Mouse (Mus musculus) ES-Bruce4 (cell line): ENCODE data around the gene Rtn4r. TPM values are rescaled to one million over a fixed set of nuclear protein-coding genes. Genes with fewer than 3 reads are reported as not detected.

Experiments
- H3K27ac ChIP-seq: 2 replicates; pipeline ENCODE4 v1.5.1; 2012; ENCODE audit warnings: low read length, inconsistent platforms; ENCODE audit not compliant: insufficient read depth
- H3K27me3 ChIP-seq: 2 replicates; pipeline ENCODE4 v1.6.1; 2012; ENCODE audit warnings: mild to moderate bottlenecking, low read length, inconsistent platforms; ENCODE audit not compliant: control insufficient read depth, poor library complexity, insufficient read depth, severe bottlenecking
- H3K36me3 ChIP-seq: 2 replicates; pipeline ENCODE4 v1.6.1; 2012; ENCODE audit warnings: inconsistent platforms, mild to moderate bottlenecking, low read length, moderate library complexity; ENCODE audit not compliant: control insufficient read depth, poor library complexity, insufficient read depth, severe bottlenecking
- H3K4me1 ChIP-seq: one replicate; pipeline ENCODE4 v1.8.1; 2011; ENCODE audit warnings: low read length; ENCODE audit not compliant: control insufficient read depth, insufficient read depth
- H3K4me3 ChIP-seq: 2 replicates; pipeline ENCODE4 v1.5.1; 2011; ENCODE audit warnings: low read depth, mild to moderate bottlenecking, low read length
- H3K9ac ChIP-seq: 2 replicates; pipeline ENCODE4 v1.6.1; 2012; ENCODE audit warnings: low read depth, mild to moderate bottlenecking, inconsistent platforms; ENCODE audit not compliant: poor library complexity, severe bottlenecking
- H3K9me3 ChIP-seq: replicated peaks from 2 replicates; pipeline ENCODE4 v1.6.1; 2012; ENCODE audit warnings: mild to moderate bottlenecking, low read length, inconsistent platforms; ENCODE audit not compliant: control insufficient read depth, poor library complexity, insufficient read depth, severe bottlenecking
- CTCF ChIP-seq: IDR thresholded peaks from one replicate; pipeline ENCODE4 v1.8.1; 2011; ENCODE audit warnings: low read depth, low read length
- EP300 ChIP-seq: IDR thresholded peaks from 2 replicates; pipeline ENCODE4 v1.6.1; 2011; ENCODE audit warnings: low read depth, low read length; ENCODE audit not compliant: insufficient read depth
- POLR2A ChIP-seq: IDR thresholded peaks from one replicate; pipeline ENCODE4 v1.8.1; 2011; ENCODE audit warnings: low read length; ENCODE audit not compliant: insufficient read depth
- polyA plus RNA-seq: library from polyadenylated mRNA; stranded (reverse); fragments of >200 nt; gene quantifications from 2 replicates; pipeline ENCODE4 v1.2.4, GENCODE M21; 2011; ENCODE audit warnings: low read depth; ENCODE audit not compliant: missing spikeins, insufficient read depth, insufficient read length

The Rtn4r gene
- polyA plus RNA-seq: 2.2 TPM in 2 replicates

DNA sequence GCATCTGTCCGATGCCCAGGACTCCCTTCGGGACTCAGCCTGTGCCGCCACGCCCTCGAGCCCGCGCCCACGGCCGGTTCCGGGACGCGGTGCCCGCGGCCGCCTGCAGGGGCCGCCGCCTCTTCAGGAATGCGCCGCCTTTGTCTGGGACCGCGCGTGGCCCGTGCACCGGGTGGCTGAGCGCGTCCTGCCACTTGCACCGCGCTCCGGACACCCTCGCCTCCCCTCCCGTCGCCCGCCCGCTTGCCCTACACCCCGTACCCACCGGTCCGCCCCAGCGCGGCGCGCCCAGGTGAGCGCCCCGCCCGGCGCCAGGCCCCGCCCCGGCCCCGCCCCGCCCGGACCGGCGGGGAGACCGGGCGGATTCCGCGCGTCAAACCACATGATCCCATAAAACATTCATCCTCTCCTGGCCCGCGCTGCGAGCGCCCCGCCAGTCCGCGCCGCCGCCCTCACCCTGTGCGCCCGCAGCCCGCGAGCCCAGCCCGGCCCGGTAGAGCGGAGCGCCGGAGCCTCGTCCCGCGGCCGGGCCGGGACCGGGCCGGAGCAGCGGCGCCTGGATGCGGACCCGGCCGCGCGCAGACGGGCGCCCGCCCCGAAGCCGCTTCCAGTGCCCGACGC lies at the start of gene Rtn4r:
Rtn4r (plus strand) TSS at position 402 of the 621 bp plus-strand sequence.
- Histone ChIP-seq H3K27ac (no peak within 1 kb of the TSS), H3K9me3 (no peaks in the 10 kb centered on the region), H3K4me1 (no peaks in the 10 kb centered on the region), H3K4me3 (peak within 1 kb of the TSS; percentile 79), H3K27me3 (peaks cover 7% of the 10 kb centered on the region), H3K36me3 (no peaks in the 10 kb centered on the region), H3K9ac (peak within 1 kb of the TSS; percentile 81)
- TF ChIP-seq CTCF: no peak
- no peak for TF ChIP-seq POLR2A
- TF ChIP-seq EP300: no peak

DNA sequence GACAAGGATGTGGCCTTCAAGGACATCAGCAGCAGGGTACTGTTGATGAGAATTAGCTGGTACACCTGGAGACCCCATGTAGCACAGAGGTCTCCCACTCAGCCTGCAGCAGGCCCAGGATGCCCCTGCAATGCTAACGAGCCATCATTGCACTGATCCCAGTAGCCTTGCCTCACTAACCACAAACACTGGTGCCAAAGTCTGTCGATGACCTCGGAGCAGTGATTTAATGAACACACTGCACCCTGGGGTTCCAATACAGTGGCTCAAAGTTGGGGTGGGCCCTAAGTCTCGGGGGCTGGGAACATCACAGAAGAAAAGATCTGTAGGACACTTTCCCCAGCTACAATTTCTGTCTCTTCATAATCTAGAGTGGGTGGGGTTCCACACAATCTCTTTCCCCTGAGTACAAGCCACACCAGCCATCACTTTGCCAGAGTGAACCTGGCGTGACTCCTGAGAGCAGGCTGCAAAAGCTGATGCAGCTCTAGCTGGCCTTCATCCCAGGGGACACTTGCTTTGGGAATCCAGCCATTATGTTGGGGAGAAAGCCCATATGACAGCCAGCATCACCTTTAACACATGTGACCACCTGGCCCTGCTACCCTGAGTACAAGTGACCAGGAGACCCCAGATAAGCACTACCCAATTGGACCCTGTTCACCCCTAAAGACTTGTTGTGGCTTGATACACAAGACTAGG lies 49.0 kb upstream of the Rtn4r start:
- Histone ChIP-seq H3K9ac (no peak overlapping the region), H3K4me3 (no peak overlapping the region), H3K27me3 (no peaks in the 10 kb centered on the region), H3K36me3 (no peaks in the 10 kb centered on the region), H3K27ac (no peak overlapping the region), H3K9me3 (no peaks in the 10 kb centered on the region), H3K4me1 (no peaks in the 10 kb centered on the region)
- TF ChIP-seq POLR2A: no peak
- no peak for TF ChIP-seq CTCF
- TF ChIP-seq EP300: no peak

DNA sequence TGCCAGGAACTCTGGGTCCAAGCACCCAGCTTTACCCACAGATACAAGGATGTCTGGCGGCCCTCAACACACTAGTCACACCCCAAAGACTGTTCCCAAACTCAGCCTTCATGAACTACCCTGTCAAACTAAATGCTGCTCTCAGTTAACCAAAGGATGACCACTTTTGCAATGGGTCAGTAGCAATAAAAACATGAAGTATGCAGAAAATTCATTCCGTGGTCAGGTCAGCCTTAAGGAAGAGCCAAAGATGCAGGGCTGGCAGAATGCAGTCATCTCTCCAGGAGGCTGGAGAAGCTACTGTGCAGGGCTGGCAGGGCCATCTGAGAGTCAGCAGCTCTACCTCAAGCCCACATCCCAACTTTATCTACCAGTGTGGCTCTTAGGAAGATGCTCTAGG lies 48.1 kb upstream of the Rtn4r start:
- no peaks in the 10 kb centered on the region for H3K27me3 ChIP-seq
- H3K4me3 ChIP-seq: no peak overlapping the region
- H3K9me3 ChIP-seq: no peaks in the 10 kb centered on the region
- no peak for TF ChIP-seq POLR2A
- no peak for TF ChIP-seq CTCF
- TF ChIP-seq EP300: no peak
- H3K4me1 ChIP-seq: no peaks in the 10 kb centered on the region
- no peaks in the 10 kb centered on the region for H3K36me3 ChIP-seq
- H3K9ac ChIP-seq: no peak overlapping the region
- H3K27ac ChIP-seq: no peak overlapping the region

DNA sequence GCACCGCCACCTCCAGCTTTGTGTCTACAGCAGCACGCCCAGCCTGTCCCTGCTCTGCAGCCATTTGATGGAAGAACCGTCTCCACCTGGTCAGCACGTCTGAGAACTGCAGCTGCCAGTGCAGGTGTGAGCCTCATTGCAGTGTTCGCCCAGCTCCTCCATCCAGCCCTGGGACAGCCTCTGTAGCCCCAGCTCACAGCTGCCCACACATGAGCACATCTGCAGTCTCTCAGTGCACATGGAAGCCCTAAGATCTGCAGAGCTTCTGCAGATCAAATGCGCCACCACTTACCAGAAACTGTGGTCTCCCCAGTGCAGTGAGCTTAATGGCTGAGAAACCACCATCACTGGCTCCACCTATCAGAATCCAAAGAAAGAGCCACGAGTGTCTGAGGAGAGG lies 47.3 kb upstream of the Rtn4r start:
- Histone ChIP-seq H3K4me3 (no peak overlapping the region), H3K4me1 (no peaks in the 10 kb centered on the region), H3K9me3 (no peaks in the 10 kb centered on the region), H3K9ac (no peak overlapping the region), H3K36me3 (no peaks in the 10 kb centered on the region), H3K27ac (no peak overlapping the region), H3K27me3 (no peaks in the 10 kb centered on the region)
- TF ChIP-seq EP300 (no peak), POLR2A (no peak), CTCF (no peak)

DNA sequence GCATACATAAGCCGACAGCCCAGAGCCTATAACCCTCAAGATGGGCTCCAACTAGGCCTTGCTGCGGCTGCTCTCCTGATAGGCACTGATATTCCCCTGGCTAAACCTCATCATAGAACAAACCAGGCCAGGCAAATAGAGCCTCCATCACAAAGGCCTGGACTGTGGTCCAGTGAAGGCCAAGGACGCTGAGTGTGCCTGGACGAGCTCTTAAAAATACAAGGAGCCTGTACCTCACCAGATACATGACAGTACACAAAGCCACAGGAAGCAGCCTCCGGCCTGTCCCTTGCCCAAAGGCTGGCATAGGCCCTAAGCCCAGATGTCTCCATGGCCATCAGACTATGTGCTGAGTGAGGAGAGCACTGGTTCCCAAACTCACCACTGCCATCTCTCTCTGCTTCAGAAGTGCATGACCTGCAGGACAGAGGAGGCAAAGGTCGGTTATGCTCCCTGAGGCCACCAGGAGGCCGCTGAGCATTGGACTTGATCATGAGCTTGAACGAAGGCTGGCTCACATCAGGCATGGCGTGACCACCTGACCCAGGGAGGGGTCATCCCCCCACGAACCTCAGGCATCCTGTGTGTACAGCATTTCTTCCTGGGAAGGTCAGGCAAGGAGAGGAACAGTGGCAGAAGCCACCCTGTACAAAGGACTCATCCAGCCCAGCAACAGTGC lies 46.2 kb upstream of the Rtn4r start:
- no peaks in the 10 kb centered on the region for H3K36me3 ChIP-seq
- H3K9ac ChIP-seq: no peak overlapping the region
- H3K27ac ChIP-seq: no peak overlapping the region
- peak; percentile 15 for TF ChIP-seq CTCF
- TF ChIP-seq EP300: no peak
- no peak for TF ChIP-seq POLR2A
- no peaks in the 10 kb centered on the region for H3K27me3 ChIP-seq
- H3K4me3 ChIP-seq: no peak overlapping the region
- no peaks in the 10 kb centered on the region for H3K4me1 ChIP-seq
- no peaks in the 10 kb centered on the region for H3K9me3 ChIP-seq
